Mouse (Mus musculus): Measurements from ENCODE around the gene Lck.

DNA sequence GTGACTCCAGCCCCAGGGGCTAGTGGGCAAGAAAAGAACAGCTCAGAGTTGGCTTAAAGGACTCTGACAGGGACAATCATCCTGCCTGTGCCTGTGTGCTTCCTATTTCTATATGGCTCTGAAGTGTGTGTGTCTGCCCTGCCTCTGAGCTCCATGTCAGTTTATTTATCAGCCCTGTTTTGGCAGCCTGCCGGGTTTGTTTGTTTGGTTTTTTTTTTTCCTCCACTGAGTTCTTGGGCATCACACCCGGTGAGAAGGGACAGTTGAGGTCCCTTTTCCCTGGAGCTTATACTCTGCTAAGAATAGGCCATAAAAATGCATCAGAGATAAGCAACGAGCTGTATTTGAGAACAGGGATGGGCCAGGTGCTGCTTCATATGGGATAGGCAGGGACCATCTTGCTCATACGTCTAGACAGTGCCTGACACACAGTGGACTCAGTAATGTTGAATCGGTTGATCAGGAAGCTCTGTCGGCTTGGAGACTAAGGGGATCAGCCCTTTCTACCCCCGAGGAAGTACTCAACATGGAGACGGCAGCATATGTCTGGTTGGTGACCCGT is 71.0 kb downstream of the Lck start:
- TF ChIP-seq POLR2A (IDR thresholded peaks at IDR 0.05; ENCODE audit: low read depth, low read length) (no peak), CTCF (IDR thresholded peaks at IDR 0.05; ENCODE audit: extremely low read depth, insufficient read depth, insufficient read length, insufficient replicate concordance) (no peak)

Measured in spleen, adult 2 months (tissue).